Mouse (Mus musculus) neural tube, embryonic 15.5 days (tissue): ENCODE measurements at regions not wholly inside any gene's neighbourhood (a gene's known extent, or its start where the extent isn't known, plus 50 kb on each side); places are given as distances from the start of the nearest gene placed in this dataset.

Experiments
- ATAC-seq: fragments of 200-750 bp; cut with Nextera tagmentation; 2 replicates; pipeline ENCODE4 v1.8.0; 2017; ENCODE audit warnings: mild to moderate bottlenecking, moderate TSS enrichment, moderate library complexity; ENCODE audit not compliant: low FRiP score
- H3K27ac ChIP-seq: fragments of 300-500 bp; sonication (generic); replicated peaks from 2 replicates; pipeline ENCODE4 v1.5.1; 2015; ENCODE audit warnings: mild to moderate bottlenecking, inconsistent platforms
- H3K27me3 ChIP-seq: fragments of 300-500 bp; sonication (generic); replicated peaks from 2 replicates; pipeline ENCODE4 v1.6.1; 2015; ENCODE audit warnings: inconsistent platforms
- H3K36me3 ChIP-seq: fragments of 300-500 bp; sonication (generic); 2 replicates; pipeline ENCODE4 v1.6.1; 2015; ENCODE audit warnings: inconsistent platforms
- H3K4me1 ChIP-seq: fragments of 300-500 bp; sonication (generic); 2 replicates; pipeline ENCODE4 v1.6.1; 2015; ENCODE audit warnings: inconsistent platforms
- H3K4me2 ChIP-seq: fragments of 300-500 bp; sonication (generic); 2 replicates; pipeline ENCODE4 v1.6.1; 2015; ENCODE audit warnings: inconsistent platforms, mild to moderate bottlenecking, moderate library complexity
- H3K4me3 ChIP-seq: fragments of 300-500 bp; sonication (generic); replicated peaks from 2 replicates; pipeline ENCODE4 v1.5.1; 2015; ENCODE audit warnings: mild to moderate bottlenecking, inconsistent platforms
- H3K9ac ChIP-seq: fragments of 300-500 bp; sonication (generic); replicated peaks from 2 replicates; pipeline ENCODE4 v1.6.1; 2015; ENCODE audit warnings: mild to moderate bottlenecking, inconsistent platforms
- H3K9me3 ChIP-seq: fragments of 300-500 bp; sonication (generic); replicated peaks from 2 replicates; pipeline ENCODE4 v1.6.1; 2016; ENCODE audit warnings: inconsistent platforms
- WGBS: fragments of 180-500 bp; shearing (Covaris S2); methylation state at CpG from one replicate; pipeline ENCODE4 v1.1.7; 2015; ENCODE audit warnings: mixed read lengths; 5-methylcytosine and 5-hydroxymethylcytosine counted together

- Histone ChIP-seq H3K4me2 (no peak overlapping the region), H3K36me3 (no peaks in the 10 kb centered on the region), H3K27ac (no peak overlapping the region), H3K9me3 (no peaks in the 10 kb centered on the region), H3K27me3 (no peaks in the 10 kb centered on the region), H3K4me1 (peaks cover 4% of the 10 kb centered on the region; the same call in 1 of the 2 replicates), H3K9ac (no peak overlapping the region), H3K4me3 (no peak overlapping the region)
- 92% methylated on average over 2 of the region's 2 CpGs for WGBS
- ATAC-seq: no peak
Observed at GRCm38 (mm10) chr15:51507126-51507525, 2377.6 kb upstream of the Gm7489 start.

- H3K4me3 ChIP-seq: no peak overlapping the region
- no peak overlapping the region for H3K4me2 ChIP-seq
- no peak for ATAC-seq
- H3K27ac ChIP-seq: no peak overlapping the region
- no peaks in the 10 kb centered on the region for H3K36me3 ChIP-seq
- WGBS: 34% methylated on average over 5 of the region's 5 CpGs
- no peak overlapping the region for H3K9ac ChIP-seq
- peaks cover 4% of the 10 kb centered on the region; the same call in 1 of the 2 replicates for H3K4me1 ChIP-seq
- no peaks in the 10 kb centered on the region for H3K9me3 ChIP-seq
- H3K27me3 ChIP-seq: no peaks in the 10 kb centered on the region
Observed at GRCm38 (mm10) chr15:51511319-51511718, 2373.4 kb upstream of the Gm7489 start.

DNA sequence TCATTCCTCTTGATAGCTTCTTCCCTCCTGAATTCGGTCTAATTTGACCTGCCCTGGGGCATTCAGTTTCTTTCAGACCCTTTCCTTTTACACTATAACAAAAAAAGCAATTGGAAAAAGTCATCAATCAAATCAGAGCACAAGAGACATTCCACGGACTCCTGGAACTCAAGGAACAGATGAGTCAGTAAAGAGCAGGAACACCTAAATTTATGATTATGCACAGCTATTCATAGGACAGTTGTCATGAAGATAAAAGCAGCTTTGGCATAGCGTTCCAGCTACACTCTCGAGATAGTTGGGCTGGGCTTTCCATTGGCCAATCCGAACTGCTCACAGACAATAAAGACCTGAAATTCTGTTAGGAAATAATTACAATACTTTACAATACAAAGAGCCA lies 2348.4 kb upstream of the Gm7489 start:
- no peak overlapping the region for H3K4me3 ChIP-seq
- H3K4me2 ChIP-seq: no peak overlapping the region
- no peak overlapping the region for H3K27ac ChIP-seq
- no peaks in the 10 kb centered on the region for H3K4me1 ChIP-seq
- WGBS: 15% methylated on average over 5 of the region's 5 CpGs
- no peaks in the 10 kb centered on the region for H3K36me3 ChIP-seq
- H3K27me3 ChIP-seq: no peaks in the 10 kb centered on the region; the same call in 1 of the 2 replicates
- H3K9ac ChIP-seq: no peak overlapping the region
- H3K9me3 ChIP-seq: no peaks in the 10 kb centered on the region
- ATAC-seq: no peak

DNA sequence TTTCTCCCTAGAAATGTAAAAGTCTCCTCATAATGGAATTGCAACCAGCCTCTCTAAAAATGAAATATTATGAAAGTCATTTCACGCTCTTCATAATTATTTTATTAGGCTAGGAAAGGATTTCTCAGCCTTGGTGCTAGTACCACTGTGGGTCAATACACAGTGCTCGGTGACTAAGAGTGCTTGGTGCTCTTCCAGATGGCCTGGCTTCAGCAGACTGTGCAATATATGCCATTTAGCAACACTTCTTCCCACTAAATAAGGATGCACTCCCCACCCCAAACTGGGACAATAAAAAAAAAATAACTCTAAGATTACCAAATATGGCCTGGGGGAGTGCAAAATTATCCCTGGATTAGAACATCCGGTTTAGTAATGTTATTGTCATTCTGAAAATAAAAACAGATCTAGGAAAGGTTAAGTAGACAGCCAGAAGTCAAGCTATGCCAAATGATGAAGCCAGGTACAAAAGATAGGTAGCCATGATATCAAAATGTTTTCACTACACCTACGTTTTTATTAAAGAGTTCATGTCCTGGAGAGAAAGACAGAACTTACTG lies 2333.4 kb upstream of the Gm7489 start:
- 84% methylated on average over 4 of the region's 4 CpGs for WGBS
- no peak for ATAC-seq
- no peaks in the 10 kb centered on the region for H3K9me3 ChIP-seq

GRCm38 (mm10) chr15:51558215-51558614 lies 2326.5 kb upstream of the Gm7489 start:
- Histone ChIP-seq H3K9ac (no peak overlapping the region), H3K4me1 (no peaks in the 10 kb centered on the region), H3K27ac (no peak overlapping the region), H3K36me3 (no peaks in the 10 kb centered on the region), H3K4me2 (no peak overlapping the region), H3K4me3 (no peak overlapping the region), H3K27me3 (no peaks in the 10 kb centered on the region), H3K9me3 (no peaks in the 10 kb centered on the region)
- ATAC-seq: no peak

More for the DNA sequence above, 2333.4 kb upstream of the Gm7489 start:
- H3K27me3 ChIP-seq: no peaks in the 10 kb centered on the region
- H3K4me2 ChIP-seq: no peak overlapping the region
- H3K36me3 ChIP-seq: no peaks in the 10 kb centered on the region
- no peak overlapping the region for H3K4me3 ChIP-seq
- H3K4me1 ChIP-seq: no peaks in the 10 kb centered on the region
- no peak overlapping the region for H3K27ac ChIP-seq
- H3K9ac ChIP-seq: no peak overlapping the region

GRCm38 (mm10) chr15:51565543-51565942 lies 2319.2 kb upstream of the Gm7489 start:
- no peak overlapping the region for H3K27ac ChIP-seq
- no peaks in the 10 kb centered on the region for H3K4me1 ChIP-seq
- no peaks in the 10 kb centered on the region for H3K36me3 ChIP-seq
- no peaks in the 10 kb centered on the region for H3K9me3 ChIP-seq
- WGBS: 81% methylated on average over 3 of the region's 3 CpGs
- H3K9ac ChIP-seq: no peak overlapping the region
- H3K4me2 ChIP-seq: no peak overlapping the region
- ATAC-seq: no peak
- no peaks in the 10 kb centered on the region for H3K27me3 ChIP-seq
- H3K4me3 ChIP-seq: no peak overlapping the region

DNA sequence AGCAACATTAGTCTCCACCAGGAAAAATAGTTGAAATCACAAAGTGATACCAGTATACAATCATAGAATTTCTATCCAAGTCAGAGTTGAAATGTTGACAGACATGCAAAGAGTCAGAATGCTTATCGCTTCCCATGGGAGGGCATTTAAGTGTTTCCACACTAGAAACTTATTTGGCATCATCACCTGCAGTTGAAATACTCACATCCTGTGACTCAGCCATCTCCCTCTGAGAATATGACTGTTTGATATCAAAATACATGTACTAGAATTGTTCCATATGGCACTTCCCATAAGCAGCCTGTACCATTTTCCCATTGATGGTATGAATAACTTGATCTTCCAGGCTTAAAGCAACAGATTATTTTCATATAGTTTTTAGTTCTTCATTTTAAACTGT lies 2314.1 kb upstream of the Gm7489 start:
- H3K27ac ChIP-seq: no peak overlapping the region
- ATAC-seq: no peak

DNA sequence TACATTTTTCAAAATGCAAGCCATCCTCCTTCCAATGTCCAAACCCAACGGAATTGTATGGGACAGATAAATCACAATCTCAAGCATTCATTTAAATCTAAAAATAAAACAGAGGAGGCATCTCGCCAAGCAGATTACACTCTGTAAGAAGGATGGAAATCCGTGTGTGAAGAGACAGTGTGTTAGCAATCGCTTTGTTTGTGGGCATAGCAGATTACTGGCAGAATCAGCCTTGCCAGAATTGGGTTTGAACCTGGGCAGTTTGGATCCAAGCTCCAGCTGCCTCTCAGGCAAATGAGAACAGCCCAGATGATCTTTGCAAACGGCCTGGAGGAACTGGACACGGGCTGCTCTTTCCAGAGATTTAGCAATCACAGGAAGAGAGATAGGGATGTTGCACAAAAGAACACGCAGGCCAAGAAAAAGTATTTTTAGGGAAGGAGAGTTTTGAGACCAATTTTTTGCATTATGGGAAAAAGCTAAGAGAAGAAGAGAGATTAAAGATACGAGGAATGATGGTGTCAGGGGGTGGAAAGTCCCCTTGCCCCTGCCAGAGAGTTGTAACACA lies 2310.1 kb upstream of the Gm7489 start:
- WGBS: 85% methylated on average over 8 of the region's 8 CpGs
- no peak overlapping the region for H3K4me3 ChIP-seq
- H3K4me1 ChIP-seq: no peaks in the 10 kb centered on the region
- H3K9me3 ChIP-seq: no peaks in the 10 kb centered on the region
- H3K36me3 ChIP-seq: no peaks in the 10 kb centered on the region
- no peak overlapping the region for H3K4me2 ChIP-seq
- H3K9ac ChIP-seq: no peak overlapping the region
- no peak for ATAC-seq
- H3K27ac ChIP-seq: no peak overlapping the region
- no peaks in the 10 kb centered on the region for H3K27me3 ChIP-seq

More for the DNA sequence above, 2314.1 kb upstream of the Gm7489 start:
- 98% methylated on average over 1 of the region's 1 CpGs for WGBS
- no peak overlapping the region for H3K4me3 ChIP-seq
- no peaks in the 10 kb centered on the region for H3K4me1 ChIP-seq
- no peaks in the 10 kb centered on the region for H3K9me3 ChIP-seq
- H3K36me3 ChIP-seq: no peaks in the 10 kb centered on the region
- H3K27me3 ChIP-seq: no peaks in the 10 kb centered on the region
- no peak overlapping the region for H3K9ac ChIP-seq
- H3K4me2 ChIP-seq: no peak overlapping the region

GRCm38 (mm10) chr15:51583636-51584035 lies 2301.1 kb upstream of the Gm7489 start:
- Histone ChIP-seq H3K4me1 (no peaks in the 10 kb centered on the region), H3K4me3 (no peak overlapping the region), H3K27ac (no peak overlapping the region), H3K27me3 (no peaks in the 10 kb centered on the region), H3K4me2 (no peak overlapping the region), H3K9ac (no peak overlapping the region), H3K36me3 (no peaks in the 10 kb centered on the region), H3K9me3 (no peaks in the 10 kb centered on the region)
- ATAC-seq: no peak
- WGBS: 58% methylated on average over 1 of the region's 1 CpGs

- H3K4me1 ChIP-seq: no peaks in the 10 kb centered on the region
- ATAC-seq: no peak
- no peaks in the 10 kb centered on the region for H3K27me3 ChIP-seq
- no peak overlapping the region for H3K4me3 ChIP-seq
- WGBS: 86% methylated on average over 5 of the region's 5 CpGs
- H3K27ac ChIP-seq: no peak overlapping the region
- no peaks in the 10 kb centered on the region for H3K36me3 ChIP-seq
- no peaks in the 10 kb centered on the region for H3K9me3 ChIP-seq
- no peak overlapping the region for H3K4me2 ChIP-seq
- H3K9ac ChIP-seq: no peak overlapping the region
Observed at GRCm38 (mm10) chr15:51586146-51586545, 2298.6 kb upstream of the Gm7489 start.

GRCm38 (mm10) chr15:51591406-51592068 lies 2293.2 kb upstream of the Gm7489 start:
- no peak for ATAC-seq
- WGBS: 70% methylated on average over 17 of the region's 17 CpGs
- Histone ChIP-seq H3K4me2 (0 out of 2 replicates have a peak overlapping the region, but pooled peaks have one; percentile 15), H3K27ac (no peak overlapping the region), H3K4me3 (no peak overlapping the region), H3K9ac (no peak overlapping the region), H3K36me3 (no peaks in the 10 kb centered on the region), H3K27me3 (no peaks in the 10 kb centered on the region), H3K4me1 (0 out of 2 replicates have a peak, but pooled peaks cover 7% of the 10 kb centered on the region), H3K9me3 (no peaks in the 10 kb centered on the region)

- 0 out of 2 replicates have a peak, but pooled peaks cover 7% of the 10 kb centered on the region for H3K4me1 ChIP-seq
- no peaks in the 10 kb centered on the region for H3K27me3 ChIP-seq
- H3K4me2 ChIP-seq: 0 out of 2 replicates have a peak overlapping the region, but pooled peaks have one; percentile 15
- H3K27ac ChIP-seq: no peak overlapping the region
- H3K36me3 ChIP-seq: no peaks in the 10 kb centered on the region
- no peak for ATAC-seq
- no peak overlapping the region for H3K9ac ChIP-seq
- 47% methylated on average over 9 of the region's 9 CpGs for WGBS
- no peak overlapping the region for H3K4me3 ChIP-seq
- H3K9me3 ChIP-seq: no peaks in the 10 kb centered on the region
Observed at GRCm38 (mm10) chr15:51592069-51592435, 2292.7 kb upstream of the Gm7489 start.
